Mouse (Mus musculus): ENCODE measurements around the gene Abcg2. TPM values are rescaled to one million over a fixed set of nuclear protein-coding genes. Genes with fewer than 3 reads are reported as not detected.
"Not testable (repeated sequence)": the region's sequence is repeated elsewhere in the genome, so short reads cannot be mapped to it uniquely, and the experiment has no call there.

Abcg2 gene
- polyA plus RNA-seq, 1 experiment, result 62.7 TPM

DNA sequence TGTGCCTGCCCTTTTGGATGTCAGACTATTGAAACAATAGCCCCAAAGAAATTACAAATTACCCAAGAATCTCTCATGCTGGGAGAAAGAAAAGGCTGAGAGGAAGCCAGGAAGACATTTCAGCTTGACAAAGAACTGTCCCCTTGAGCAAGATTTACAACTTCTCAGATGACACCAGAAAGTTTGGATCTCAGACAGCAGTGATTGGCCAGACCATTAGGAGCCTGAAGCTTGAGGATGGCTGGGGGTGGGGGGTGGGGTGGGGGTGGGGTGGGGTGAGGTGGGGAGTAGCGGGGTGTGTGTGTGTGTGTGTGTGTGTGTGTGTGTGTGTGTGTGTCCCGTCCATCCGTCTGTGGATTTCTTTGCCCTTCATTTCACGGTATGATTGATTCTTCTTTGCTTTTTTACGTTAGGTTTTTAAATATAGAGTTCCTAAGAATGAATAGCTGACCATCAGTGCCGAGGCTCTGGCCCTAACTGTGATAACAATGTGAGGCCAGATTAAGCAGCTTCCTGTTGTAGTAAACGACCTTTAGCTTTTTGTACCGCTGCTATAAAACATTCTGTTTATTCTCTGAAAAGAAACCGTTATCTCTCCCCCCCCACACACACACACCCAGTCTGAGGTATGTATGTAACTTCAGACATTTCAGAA is 11.4 kb downstream of the Abcg2 start:
- H3K27me3 ChIP-seq (ENCODE audit: control insufficient read depth, insufficient read depth, low read length, poor library complexity, severe bottlenecking); H3K4me1 ChIP-seq (ENCODE audit: control insufficient read depth, insufficient read depth, low read length); H3K36me3 ChIP-seq (ENCODE audit: control insufficient read depth, insufficient read depth, low read length, poor library complexity, severe bottlenecking): not testable (repeated sequence)
- Histone ChIP-seq H3K27ac (ENCODE audit: insufficient read depth, low read length) (peak overlapping the region; percentile 88), H3K9me3 (replicated peaks; ENCODE audit: control insufficient read depth, insufficient read depth, low read length, poor library complexity, severe bottlenecking) (peaks cover 17% of the 10 kb centered on the region), H3K9ac (ENCODE audit: low read depth, poor library complexity, severe bottlenecking) (peak overlapping the region; percentile 41), H3K4me3 (ENCODE audit: low read depth, low read length) (peak overlapping the region; percentile 55)
- TF ChIP-seq EP300 (IDR thresholded peaks at IDR 0.05; ENCODE audit: insufficient read depth, low read depth, low read length), result peak; percentile 78; the same call in 1 of the 2 replicates

DNA sequence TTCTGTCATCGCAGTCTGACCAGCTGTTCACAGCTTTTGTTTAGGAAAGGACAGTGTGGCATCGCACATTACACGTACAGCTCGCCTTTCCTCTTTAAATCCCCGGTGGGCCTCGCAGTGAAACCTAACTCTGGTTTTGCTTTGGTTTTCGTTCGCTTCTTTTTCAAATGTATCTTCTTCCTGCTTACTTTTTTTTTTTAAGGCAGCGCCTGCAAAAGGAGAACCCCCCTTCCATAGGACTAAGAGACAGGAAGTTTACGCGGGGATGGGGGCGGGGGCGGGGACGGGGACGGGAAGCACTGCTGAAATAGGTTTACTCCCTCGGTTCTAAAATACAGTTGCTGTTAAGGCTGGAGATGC is 12.0 kb downstream of the Abcg2 start:
- peak overlapping the region; percentile 88 for H3K27ac ChIP-seq (ENCODE audit: insufficient read depth, low read length)
- H3K9ac ChIP-seq (ENCODE audit: low read depth, poor library complexity, severe bottlenecking), result peak overlapping the region; percentile 41
- H3K4me1 ChIP-seq (ENCODE audit: control insufficient read depth, insufficient read depth, low read length), result no peaks in the 10 kb centered on the region
- H3K27me3 ChIP-seq (ENCODE audit: control insufficient read depth, insufficient read depth, low read length, poor library complexity, severe bottlenecking), result no peaks in the 10 kb centered on the region
- peak overlapping the region; percentile 55 for H3K4me3 ChIP-seq (ENCODE audit: low read depth, low read length)
- peaks cover 17% of the 10 kb centered on the region for H3K9me3 ChIP-seq (replicated peaks; ENCODE audit: control insufficient read depth, insufficient read depth, low read length, poor library complexity, severe bottlenecking)
- TF ChIP-seq CTCF (IDR thresholded peaks at IDR 0.05; ENCODE audit: low read depth, low read length) (no peak), EP300 (IDR thresholded peaks at IDR 0.05; ENCODE audit: insufficient read depth, low read depth, low read length) (no peak), POLR2A (IDR thresholded peaks at IDR 0.05; ENCODE audit: insufficient read depth, low read length) (no peak)
- H3K36me3 ChIP-seq (ENCODE audit: control insufficient read depth, insufficient read depth, low read length, poor library complexity, severe bottlenecking), result no peaks in the 10 kb centered on the region

DNA sequence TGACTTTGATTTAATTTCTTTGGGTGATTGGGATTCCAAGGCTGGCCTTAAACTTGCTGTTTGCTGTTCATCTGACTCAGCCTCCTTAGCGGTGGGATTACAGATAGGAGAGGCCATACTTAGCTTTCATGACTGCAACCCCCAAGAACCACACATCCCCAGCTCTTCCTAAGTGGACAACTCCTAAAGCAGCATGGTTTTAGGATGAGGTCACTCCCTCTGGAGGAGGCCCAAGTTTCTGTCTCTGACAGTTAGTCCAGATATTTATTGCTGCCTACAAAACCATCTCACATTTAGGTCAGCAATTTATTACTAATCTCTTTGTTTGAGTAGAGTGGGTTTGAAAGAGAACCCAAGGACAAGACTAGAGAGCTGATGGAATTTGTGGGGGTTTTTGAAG is 17.8 kb downstream of the Abcg2 start:
- H3K27me3 ChIP-seq (ENCODE audit: control insufficient read depth, insufficient read depth, low read length, poor library complexity, severe bottlenecking); H3K4me3 ChIP-seq (ENCODE audit: low read depth, low read length): not testable (repeated sequence)

DNA sequence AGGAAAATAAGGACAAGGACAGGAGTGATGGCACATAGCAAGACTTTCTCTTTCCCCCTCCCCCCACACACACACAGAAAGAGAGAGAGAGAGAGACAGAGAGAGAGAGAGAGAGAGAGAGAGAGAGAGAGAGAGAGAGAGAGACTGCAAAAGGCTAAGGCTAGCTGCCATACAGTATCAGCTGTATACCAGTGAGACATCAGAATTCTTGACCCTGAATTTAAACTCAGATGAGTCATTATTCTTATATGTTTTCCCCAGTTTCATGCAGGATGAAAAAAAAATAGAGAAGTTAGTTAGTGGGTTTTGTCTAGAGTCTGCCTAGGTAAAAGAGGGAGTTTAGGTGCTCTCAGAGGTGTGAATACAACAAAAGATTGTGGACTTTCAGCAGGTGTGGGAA is 18.7 kb downstream of the Abcg2 start:
- not testable (repeated sequence) for H3K9ac ChIP-seq (ENCODE audit: low read depth, poor library complexity, severe bottlenecking); H3K27me3 ChIP-seq (ENCODE audit: control insufficient read depth, insufficient read depth, low read length, poor library complexity, severe bottlenecking); H3K4me3 ChIP-seq (ENCODE audit: low read depth, low read length); H3K36me3 ChIP-seq (ENCODE audit: control insufficient read depth, insufficient read depth, low read length, poor library complexity, severe bottlenecking); H3K27ac ChIP-seq (ENCODE audit: insufficient read depth, low read length); H3K4me1 ChIP-seq (ENCODE audit: control insufficient read depth, insufficient read depth, low read length); H3K9me3 ChIP-seq (replicated peaks; ENCODE audit: control insufficient read depth, insufficient read depth, low read length, poor library complexity, severe bottlenecking)

More for the DNA sequence above, 17.8 kb downstream of the Abcg2 start:
- not testable (repeated sequence) for H3K9ac ChIP-seq (ENCODE audit: low read depth, poor library complexity, severe bottlenecking); H3K27ac ChIP-seq (ENCODE audit: insufficient read depth, low read length); H3K36me3 ChIP-seq (ENCODE audit: control insufficient read depth, insufficient read depth, low read length, poor library complexity, severe bottlenecking); H3K9me3 ChIP-seq (replicated peaks; ENCODE audit: control insufficient read depth, insufficient read depth, low read length, poor library complexity, severe bottlenecking); H3K4me1 ChIP-seq (ENCODE audit: control insufficient read depth, insufficient read depth, low read length)

DNA sequence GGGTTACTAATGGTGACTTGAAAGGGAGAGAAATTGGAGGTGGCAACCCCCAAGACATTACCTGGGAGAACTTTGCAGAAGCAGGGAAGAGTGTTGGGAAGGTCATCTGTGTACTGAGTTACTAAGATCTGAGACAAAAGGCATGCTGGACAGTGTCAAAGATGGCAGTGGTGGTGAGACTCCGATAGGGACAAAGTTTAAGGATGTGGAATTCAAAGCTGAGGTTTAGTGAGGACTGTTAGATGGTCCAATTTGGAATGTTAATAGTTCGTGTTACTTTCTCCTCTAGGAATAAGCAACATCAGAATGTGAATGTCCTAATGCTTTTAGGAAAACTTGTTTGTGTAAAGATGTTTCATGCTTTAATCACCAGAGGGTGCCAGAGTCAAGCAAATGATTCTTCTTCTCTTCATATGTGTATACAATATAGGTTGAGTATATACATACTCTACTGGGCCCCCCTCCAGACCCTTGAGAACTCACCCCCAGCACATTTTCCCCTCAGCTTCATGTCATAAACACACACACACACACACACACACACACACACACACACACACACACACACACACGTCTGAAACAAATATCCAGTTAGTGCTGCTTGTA is 19.3 kb downstream of the Abcg2 start:
- H3K27me3 ChIP-seq (ENCODE audit: control insufficient read depth, insufficient read depth, low read length, poor library complexity, severe bottlenecking); H3K27ac ChIP-seq (ENCODE audit: insufficient read depth, low read length); H3K4me3 ChIP-seq (ENCODE audit: low read depth, low read length); H3K9ac ChIP-seq (ENCODE audit: low read depth, poor library complexity, severe bottlenecking); H3K36me3 ChIP-seq (ENCODE audit: control insufficient read depth, insufficient read depth, low read length, poor library complexity, severe bottlenecking); H3K9me3 ChIP-seq (replicated peaks; ENCODE audit: control insufficient read depth, insufficient read depth, low read length, poor library complexity, severe bottlenecking); H3K4me1 ChIP-seq (ENCODE audit: control insufficient read depth, insufficient read depth, low read length): not testable (repeated sequence)

DNA sequence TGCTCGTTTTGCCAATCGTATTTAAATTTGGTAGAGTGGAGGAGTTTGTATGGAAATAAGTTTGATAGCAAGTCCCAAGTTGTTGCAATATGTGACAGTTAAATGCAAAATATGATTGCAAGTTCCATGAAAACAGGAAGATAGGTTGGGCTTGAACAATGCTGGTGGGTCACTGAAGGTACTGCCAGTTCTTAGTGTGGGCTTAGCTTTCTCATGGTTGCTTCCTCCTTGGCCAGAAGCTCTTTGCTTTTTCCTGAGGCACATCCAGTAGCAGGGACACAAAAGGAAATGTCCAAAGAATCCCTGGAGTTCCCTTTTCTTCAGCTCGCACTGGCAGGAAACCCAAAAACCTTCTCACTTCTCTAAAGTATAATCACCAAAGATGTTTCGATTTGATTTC is 22.3 kb downstream of the Abcg2 start:
- H3K27me3 ChIP-seq (ENCODE audit: control insufficient read depth, insufficient read depth, low read length, poor library complexity, severe bottlenecking), result no peaks in the 10 kb centered on the region
- H3K4me1 ChIP-seq (ENCODE audit: control insufficient read depth, insufficient read depth, low read length), result no peaks in the 10 kb centered on the region
- peaks cover 6% of the 10 kb centered on the region; the same call in 1 of the 2 replicates for H3K9me3 ChIP-seq (replicated peaks; ENCODE audit: control insufficient read depth, insufficient read depth, low read length, poor library complexity, severe bottlenecking)
- H3K4me3 ChIP-seq (ENCODE audit: low read depth, low read length), result no peak overlapping the region
- no peak overlapping the region for H3K9ac ChIP-seq (ENCODE audit: low read depth, poor library complexity, severe bottlenecking)
- H3K27ac ChIP-seq (ENCODE audit: insufficient read depth, low read length), result no peak overlapping the region
- TF ChIP-seq CTCF (IDR thresholded peaks at IDR 0.05; ENCODE audit: low read depth, low read length) (no peak), EP300 (IDR thresholded peaks at IDR 0.05; ENCODE audit: insufficient read depth, low read depth, low read length) (no peak), POLR2A (IDR thresholded peaks at IDR 0.05; ENCODE audit: insufficient read depth, low read length) (no peak)
- no peaks in the 10 kb centered on the region for H3K36me3 ChIP-seq (ENCODE audit: control insufficient read depth, insufficient read depth, low read length, poor library complexity, severe bottlenecking)
